Mouse (Mus musculus) limb, embryonic 12.5 days (tissue): ENCODE data around the gene Unc5c. TPM values are rescaled to one million over a fixed set of nuclear protein-coding genes. Genes with fewer than 3 reads are reported as not detected.

Experiments
- ATAC-seq: fragments of 200-750 bp; cut with Nextera tagmentation; 2 replicates; pipeline ENCODE4 v1.8.0; 2017; ENCODE audit warnings: low read depth, moderate TSS enrichment; ENCODE audit not compliant: insufficient number of reproducible peaks, insufficient read depth, low FRiP score, low TSS enrichment
- H3K27ac ChIP-seq: fragments of 300-500 bp; sonication (generic); 2 replicates; pipeline ENCODE4 v1.5.1; 2016; ENCODE audit warnings: mild to moderate bottlenecking, moderate library complexity
- H3K27me3 ChIP-seq: fragments of 300-500 bp; sonication (generic); 2 replicates; pipeline ENCODE4 v1.6.1; 2016; ENCODE audit warnings: mild to moderate bottlenecking, moderate library complexity
- H3K36me3 ChIP-seq: fragments of 300-500 bp; sonication (generic); 2 replicates; pipeline ENCODE4 v1.6.1; 2016; ENCODE audit warnings: mild to moderate bottlenecking, moderate library complexity
- H3K4me1 ChIP-seq: fragments of 300-500 bp; sonication (generic); replicated peaks from 2 replicates; pipeline ENCODE4 v1.6.1; 2016
- H3K4me2 ChIP-seq: fragments of 300-500 bp; sonication (generic); 2 replicates; pipeline ENCODE4 v1.6.1; 2016; ENCODE audit warnings: mild to moderate bottlenecking, moderate library complexity
- H3K4me3 ChIP-seq: fragments of 300-500 bp; sonication (generic); replicated peaks from 2 replicates; pipeline ENCODE4 v1.5.1; 2016; ENCODE audit warnings: mild to moderate bottlenecking
- H3K9ac ChIP-seq: fragments of 300-500 bp; sonication (generic); replicated peaks from 2 replicates; pipeline ENCODE4 v1.6.1; 2016; ENCODE audit warnings: mild to moderate bottlenecking, moderate library complexity
- H3K9me3 ChIP-seq: fragments of 300-500 bp; sonication (generic); 2 replicates; pipeline ENCODE4 v1.6.1; 2016; ENCODE audit warnings: mild to moderate bottlenecking, moderate library complexity
- WGBS: fragments of 180-500 bp; shearing (Covaris S2); methylation state at CpG from one replicate; pipeline ENCODE4 v1.1.7; 2016; 5-methylcytosine and 5-hydroxymethylcytosine counted together
- polyA plus RNA-seq: library from polyadenylated mRNA; unstranded; fragments of >200 nt; fragmentation: Nextera tagmentation; extraction: Ambion mirVana; gene quantifications from 2 replicates; pipeline ENCODE4 v1.2.1, GENCODE M21; 2016

Gene Unc5c
- polyA plus RNA-seq, 1 experiment from 2014 or later: 23.7 TPM

GRCm38 (mm10) chr3:141650658-141651057 lies 185.6 kb downstream of the Unc5c start:
- no peak for ATAC-seq
- H3K4me3 ChIP-seq: no peak overlapping the region
- H3K36me3 ChIP-seq: no peaks in the 10 kb centered on the region
- 0 out of 2 replicates have a peak, but pooled peaks cover 10% of the 10 kb centered on the region for H3K4me1 ChIP-seq
- H3K4me2 ChIP-seq: no peak overlapping the region
- no peak overlapping the region for H3K27ac ChIP-seq
- WGBS: 69% methylated on average over 3 of the region's 3 CpGs
- no peaks in the 10 kb centered on the region for H3K9me3 ChIP-seq
- H3K27me3 ChIP-seq: no peaks in the 10 kb centered on the region
- no peak overlapping the region for H3K9ac ChIP-seq

GRCm38 (mm10) chr3:141653915-141654314 lies 188.9 kb downstream of the Unc5c start:
- H3K4me1 ChIP-seq: peaks cover 12% of the 10 kb centered on the region
- H3K4me2 ChIP-seq: no peak overlapping the region
- H3K36me3 ChIP-seq: no peaks in the 10 kb centered on the region
- no peak for ATAC-seq
- H3K4me3 ChIP-seq: no peak overlapping the region
- 94% methylated on average over 1 of the region's 1 CpGs for WGBS
- H3K9ac ChIP-seq: no peak overlapping the region
- H3K27me3 ChIP-seq: no peaks in the 10 kb centered on the region
- no peak overlapping the region for H3K27ac ChIP-seq
- no peaks in the 10 kb centered on the region for H3K9me3 ChIP-seq

GRCm38 (mm10) chr3:141659041-141659789 lies 194.2 kb downstream of the Unc5c start:
- H3K9ac ChIP-seq: no peak overlapping the region
- no peak for ATAC-seq
- WGBS: 45% methylated on average over 3 of the region's 3 CpGs

GRCm38 (mm10) chr3:141660065-141661062 lies 195.3 kb downstream of the Unc5c start:
- no peak for ATAC-seq
- H3K9ac ChIP-seq: no peak overlapping the region
- H3K4me1 ChIP-seq: peaks cover 21% of the 10 kb centered on the region
- no peaks in the 10 kb centered on the region for H3K27me3 ChIP-seq
- no peaks in the 10 kb centered on the region for H3K36me3 ChIP-seq
- 37% methylated on average over 15 of the region's 15 CpGs for WGBS
- H3K27ac ChIP-seq: peak overlapping the region; percentile 35; the same call in 1 of the 2 replicates
- no peaks in the 10 kb centered on the region for H3K9me3 ChIP-seq
- H3K4me2 ChIP-seq: no peak overlapping the region
- no peak overlapping the region for H3K4me3 ChIP-seq

More at GRCm38 (mm10) chr3:141659041-141659789, 194.2 kb downstream of the Unc5c start:
- H3K36me3 ChIP-seq: no peaks in the 10 kb centered on the region
- H3K27ac ChIP-seq: no peak overlapping the region
- no peaks in the 10 kb centered on the region for H3K27me3 ChIP-seq
- H3K9me3 ChIP-seq: no peaks in the 10 kb centered on the region
- H3K4me3 ChIP-seq: no peak overlapping the region
- no peak overlapping the region for H3K4me2 ChIP-seq
- peaks cover 21% of the 10 kb centered on the region for H3K4me1 ChIP-seq

- Histone ChIP-seq H3K4me3 (no peak overlapping the region), H3K27me3 (no peaks in the 10 kb centered on the region), H3K4me1 (no peaks in the 10 kb centered on the region), H3K27ac (no peak overlapping the region), H3K36me3 (0 out of 2 replicates have a peak, but pooled peaks cover 3% of the 10 kb centered on the region), H3K9me3 (no peaks in the 10 kb centered on the region), H3K9ac (no peak overlapping the region), H3K4me2 (no peak overlapping the region)
- ATAC-seq: no peak
- 71% methylated on average over 2 of the region's 2 CpGs for WGBS
Observed at GRCm38 (mm10) chr3:141689113-141689512, 224.1 kb downstream of the Unc5c start.

GRCm38 (mm10) chr3:141690676-141691075 lies 225.7 kb downstream of the Unc5c start:
- Histone ChIP-seq H3K4me2 (no peak overlapping the region), H3K4me1 (no peaks in the 10 kb centered on the region), H3K4me3 (no peak overlapping the region), H3K27ac (no peak overlapping the region), H3K9ac (no peak overlapping the region), H3K27me3 (no peaks in the 10 kb centered on the region), H3K9me3 (no peaks in the 10 kb centered on the region), H3K36me3 (0 out of 2 replicates have a peak, but pooled peaks cover 3% of the 10 kb centered on the region)
- no peak for ATAC-seq
- WGBS: 87% methylated on average over 1 of the region's 1 CpGs

GRCm38 (mm10) chr3:141691418-141691817 lies 226.4 kb downstream of the Unc5c start:
- Histone ChIP-seq H3K9ac (no peak overlapping the region), H3K27me3 (no peaks in the 10 kb centered on the region), H3K9me3 (no peaks in the 10 kb centered on the region), H3K36me3 (0 out of 2 replicates have a peak, but pooled peaks cover 3% of the 10 kb centered on the region), H3K4me2 (no peak overlapping the region), H3K4me3 (no peak overlapping the region), H3K27ac (no peak overlapping the region), H3K4me1 (no peaks in the 10 kb centered on the region)
- 83% methylated on average over 3 of the region's 3 CpGs for WGBS
- no peak for ATAC-seq

GRCm38 (mm10) chr3:141691846-141692245 lies 226.8 kb downstream of the Unc5c start:
- H3K9me3 ChIP-seq: no peaks in the 10 kb centered on the region
- no peak overlapping the region for H3K4me3 ChIP-seq
- no peak overlapping the region for H3K4me2 ChIP-seq
- WGBS: 90% methylated on average over 3 of the region's 3 CpGs
- H3K4me1 ChIP-seq: no peaks in the 10 kb centered on the region
- no peak overlapping the region for H3K27ac ChIP-seq
- no peak for ATAC-seq
- H3K36me3 ChIP-seq: 0 out of 2 replicates have a peak, but pooled peaks cover 3% of the 10 kb centered on the region
- H3K9ac ChIP-seq: no peak overlapping the region
- no peaks in the 10 kb centered on the region for H3K27me3 ChIP-seq

GRCm38 (mm10) chr3:141699177-141699576 lies 234.2 kb downstream of the Unc5c start:
- no peak overlapping the region for H3K4me3 ChIP-seq
- H3K9me3 ChIP-seq: no peaks in the 10 kb centered on the region
- H3K4me2 ChIP-seq: no peak overlapping the region
- H3K9ac ChIP-seq: no peak overlapping the region
- ATAC-seq: no peak
- no peak overlapping the region for H3K27ac ChIP-seq
- H3K4me1 ChIP-seq: no peaks in the 10 kb centered on the region
- no peaks in the 10 kb centered on the region for H3K27me3 ChIP-seq
- no peaks in the 10 kb centered on the region for H3K36me3 ChIP-seq

GRCm38 (mm10) chr3:141701381-141701909 lies 236.4 kb downstream of the Unc5c start:
- H3K4me2 ChIP-seq: no peak overlapping the region
- ATAC-seq: no peak

GRCm38 (mm10) chr3:141711601-141712000 lies 246.6 kb downstream of the Unc5c start:
- 27% methylated on average over 4 of the region's 4 CpGs for WGBS
- peaks cover 14% of the 10 kb centered on the region for H3K4me1 ChIP-seq
- no peaks in the 10 kb centered on the region for H3K27me3 ChIP-seq
- peak; percentile 79 for ATAC-seq
- peak overlapping the region; percentile 64 for H3K27ac ChIP-seq
- no peaks in the 10 kb centered on the region for H3K36me3 ChIP-seq
- no peak overlapping the region for H3K4me2 ChIP-seq
- H3K4me3 ChIP-seq: no peak overlapping the region
- no peaks in the 10 kb centered on the region for H3K9me3 ChIP-seq
- no peak overlapping the region for H3K9ac ChIP-seq

More at GRCm38 (mm10) chr3:141701381-141701909, 236.4 kb downstream of the Unc5c start:
- Histone ChIP-seq H3K4me3 (no peak overlapping the region), H3K9ac (no peak overlapping the region), H3K36me3 (no peaks in the 10 kb centered on the region), H3K4me1 (no peaks in the 10 kb centered on the region), H3K27ac (no peak overlapping the region), H3K27me3 (no peaks in the 10 kb centered on the region), H3K9me3 (no peaks in the 10 kb centered on the region)
- WGBS: 84% methylated on average over 3 of the region's 3 CpGs
